Mouse (Mus musculus): ENCODE results near the gene Gm20388.

Gene Gm20388

DNA sequence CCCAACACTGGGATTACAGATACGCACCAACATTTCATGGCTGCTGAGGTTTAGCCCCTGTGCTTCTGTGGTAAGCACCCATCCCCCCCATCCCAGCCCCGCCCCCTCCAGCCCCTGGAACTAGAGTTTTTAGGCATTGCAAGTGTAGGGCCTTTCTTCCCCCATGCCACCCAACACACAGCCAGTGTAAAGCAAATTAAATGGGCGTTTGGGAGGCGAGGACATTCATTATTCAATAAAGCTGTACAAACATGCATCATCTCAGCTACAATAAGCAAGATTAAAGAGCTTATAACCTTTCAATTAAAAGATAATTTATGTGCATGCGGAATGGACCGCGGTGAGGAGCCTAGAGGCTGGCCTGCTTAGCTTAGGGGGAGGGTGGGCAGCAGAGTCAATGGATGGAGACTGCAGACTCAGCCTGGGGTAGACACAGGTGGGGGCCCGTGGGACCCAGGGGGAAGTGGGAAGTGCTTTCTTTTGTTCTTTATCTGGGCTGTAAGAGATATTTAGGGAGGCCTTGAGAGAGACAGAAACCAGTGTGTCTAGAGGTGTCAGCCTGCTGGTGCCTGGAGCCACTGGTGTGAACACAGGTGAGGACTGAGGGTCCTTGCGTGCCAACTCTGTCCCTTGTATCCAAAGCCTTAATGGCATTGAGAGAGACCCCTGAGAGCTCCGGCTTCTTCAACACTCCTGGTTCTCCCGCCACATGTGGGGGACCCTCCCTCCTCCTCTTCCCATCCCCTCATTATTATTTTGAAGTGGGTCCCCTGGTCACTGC is 2439.9 kb downstream of the Gm20388 start:
- DNase-seq (ENCODE audit: low spot score): no peak

DNA sequence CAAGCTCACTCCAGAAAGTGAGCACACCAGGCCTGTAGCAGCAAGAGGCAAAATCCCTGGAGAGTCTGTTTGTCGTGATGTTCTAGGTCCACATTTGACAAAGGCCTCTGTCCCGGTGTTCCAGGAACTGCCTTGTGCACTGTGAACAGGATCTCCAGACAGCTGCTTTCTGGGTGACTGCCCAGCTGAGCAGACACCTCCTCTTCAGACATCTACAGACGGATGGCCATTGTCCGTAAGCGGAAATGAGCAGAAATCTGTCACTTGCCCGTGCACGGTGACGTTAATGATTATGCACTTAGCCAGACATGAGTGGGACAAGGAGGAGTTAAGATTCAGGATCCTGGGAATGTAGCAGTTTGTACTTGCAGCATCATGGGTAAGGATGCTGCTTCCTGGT is 2443.5 kb downstream of the Gm20388 start:
- DNase-seq (ENCODE audit: low spot score): no peak

DNA sequence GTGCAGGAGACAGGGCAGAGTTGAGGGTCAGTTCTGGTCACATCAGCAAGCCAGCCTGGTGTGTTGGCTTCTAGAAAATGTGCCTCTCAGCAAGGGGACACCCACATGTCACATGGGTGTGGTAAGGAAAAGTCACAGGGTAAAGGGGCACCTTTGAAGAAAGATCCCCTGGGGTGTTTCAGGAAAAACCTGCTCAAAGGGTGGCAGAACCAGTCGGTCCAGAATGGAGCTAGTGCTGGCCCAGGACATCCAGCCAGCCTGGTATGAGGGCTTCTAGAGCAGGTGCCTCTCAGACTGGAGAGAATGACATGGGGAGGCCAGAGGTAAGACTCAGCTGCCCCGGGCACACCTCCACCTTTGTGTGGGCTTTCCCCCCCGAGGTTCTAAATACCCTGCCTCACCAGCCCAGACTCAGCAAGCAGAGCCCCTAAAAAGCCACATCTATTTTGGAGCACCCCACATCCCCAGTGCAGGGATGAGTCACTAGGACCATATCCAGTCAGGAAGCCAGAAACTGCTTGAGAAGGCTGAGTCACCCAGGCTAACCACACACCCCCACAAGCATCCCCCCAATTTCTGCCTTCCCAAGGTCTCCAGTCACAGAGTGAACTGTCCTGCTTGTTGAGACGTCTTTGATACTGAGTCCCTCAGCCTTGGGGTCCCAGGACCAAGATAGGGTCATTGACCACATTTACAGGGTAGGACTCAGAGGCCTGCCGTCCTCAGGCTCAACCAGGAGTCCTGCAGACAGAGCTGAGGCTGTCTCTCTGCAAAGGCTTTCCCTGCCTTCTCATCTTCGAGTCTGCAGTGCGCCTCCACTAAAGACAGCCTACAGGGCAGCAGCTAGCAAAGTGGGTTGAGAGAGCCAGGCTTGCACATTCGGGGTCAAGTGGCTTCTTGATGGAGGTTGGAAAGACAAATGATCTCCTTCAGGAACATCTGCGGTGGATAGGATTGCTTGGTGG is 2445.3 kb downstream of the Gm20388 start:
- DNase-seq (ENCODE audit: low spot score): no peak

DNA sequence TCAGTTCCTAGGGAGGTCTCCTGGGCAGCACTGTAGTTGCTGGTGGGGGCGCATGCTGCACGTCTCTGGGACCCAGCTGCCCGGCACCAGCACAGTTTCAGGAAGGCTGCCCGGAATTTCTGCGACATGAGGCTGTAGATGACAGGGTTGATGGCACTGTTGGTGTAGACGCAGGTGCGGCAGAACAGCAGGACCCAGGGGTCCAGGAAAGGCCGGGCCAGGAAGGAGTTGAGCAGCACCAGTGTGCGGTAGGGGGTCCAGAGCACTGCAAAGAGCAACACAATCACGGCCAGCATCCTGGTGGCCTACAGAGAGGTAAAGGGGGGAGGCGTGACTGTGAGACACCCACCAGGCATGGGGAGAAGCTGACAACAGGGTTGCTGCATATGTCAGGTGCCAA is 2446.6 kb downstream of the Gm20388 start:
- no peak for DNase-seq (ENCODE audit: low spot score)

DNA sequence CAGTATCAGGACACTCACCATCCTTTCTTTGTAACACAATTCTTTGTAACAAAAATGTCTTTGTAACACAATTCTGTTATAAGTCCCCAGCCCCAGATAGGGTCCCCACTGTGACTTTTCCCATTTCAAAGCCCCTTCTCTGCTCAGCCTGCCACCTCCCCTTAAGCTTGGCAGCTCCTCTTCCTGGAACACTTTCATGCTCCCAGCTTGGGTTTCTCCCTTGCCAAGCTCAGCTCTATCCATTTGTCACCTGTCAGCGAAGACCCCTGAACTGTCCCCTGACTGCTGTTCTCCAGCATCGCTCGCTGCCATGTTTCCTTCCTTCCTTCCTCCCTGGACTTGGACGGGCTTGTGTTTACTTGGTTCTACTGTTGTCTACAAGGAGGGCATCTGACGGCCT is 2447.0 kb downstream of the Gm20388 start:
- no peak for DNase-seq (ENCODE audit: low spot score)

DNA sequence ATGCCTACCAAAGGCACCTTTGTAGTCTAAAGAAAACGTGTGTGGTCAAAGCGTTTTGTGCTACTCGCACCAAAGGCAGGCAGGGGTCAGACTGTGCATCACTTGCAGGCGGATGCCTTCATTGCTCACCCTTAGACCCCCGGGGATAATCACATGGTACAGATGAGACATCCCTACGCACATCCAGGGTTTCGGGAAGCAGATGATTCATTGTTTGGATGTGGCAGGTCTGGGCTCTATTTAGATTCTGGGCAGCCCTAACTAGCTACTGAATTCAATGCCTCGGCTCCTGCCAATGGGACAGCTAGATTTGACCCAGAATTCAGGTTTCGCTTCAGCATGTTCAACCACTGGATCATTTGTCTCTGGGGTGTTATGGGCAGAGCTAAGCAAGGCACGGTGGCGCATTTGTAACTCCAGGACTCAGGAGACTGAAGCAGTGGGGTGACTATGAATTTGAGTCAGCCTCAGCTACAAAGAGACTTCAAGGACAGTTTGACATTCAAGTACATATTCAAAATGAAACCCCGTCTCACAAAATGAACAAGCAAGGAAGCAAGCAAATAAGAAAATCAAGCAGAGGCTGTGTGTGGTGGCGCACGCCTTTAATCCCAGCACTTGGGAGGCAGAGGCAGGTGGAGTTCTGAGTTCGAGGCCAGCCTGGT is 2448.6 kb downstream of the Gm20388 start:
- DNase-seq (ENCODE audit: low spot score): no peak

DNA sequence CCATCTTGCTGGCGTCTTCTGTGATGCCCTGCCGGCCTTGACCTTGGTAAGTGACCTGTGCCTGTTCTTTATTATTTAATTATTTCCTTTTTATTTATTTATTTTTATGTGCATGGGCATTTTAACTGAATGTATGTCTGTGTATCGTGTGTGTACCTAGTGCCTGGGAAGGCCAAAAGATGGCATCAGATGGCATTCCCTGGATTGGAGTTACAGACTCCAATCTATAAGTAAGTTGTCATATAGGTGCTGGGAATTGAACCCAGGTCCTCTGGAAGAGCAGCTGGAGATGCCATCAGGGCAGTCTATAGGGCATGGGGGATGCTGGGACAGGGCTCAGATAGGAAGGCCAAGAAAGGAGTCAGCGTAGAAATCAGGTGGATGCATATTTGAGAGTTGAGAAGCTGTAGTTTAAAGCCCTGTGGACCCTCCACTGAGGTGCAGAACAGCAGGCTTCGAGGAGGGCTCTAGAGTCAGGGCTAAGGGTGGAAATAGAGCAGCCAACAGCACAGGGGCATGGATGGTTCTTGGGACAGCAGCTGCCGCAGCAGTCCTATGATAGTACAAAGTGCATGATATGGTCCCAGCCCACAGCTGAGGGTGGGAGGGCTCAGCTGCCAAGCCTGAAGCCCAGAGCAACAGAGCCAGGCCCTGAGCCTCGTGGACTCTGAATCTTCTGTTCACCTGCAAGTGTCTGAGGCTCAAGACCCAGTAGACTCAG is 2450.2 kb downstream of the Gm20388 start, which contains the start of gene Trhr2:
TSS of gene Trhr2 (minus strand) at position 51 of the 721 bp plus-strand sequence.
- DNase-seq (ENCODE audit: low spot score): no peak

DNA sequence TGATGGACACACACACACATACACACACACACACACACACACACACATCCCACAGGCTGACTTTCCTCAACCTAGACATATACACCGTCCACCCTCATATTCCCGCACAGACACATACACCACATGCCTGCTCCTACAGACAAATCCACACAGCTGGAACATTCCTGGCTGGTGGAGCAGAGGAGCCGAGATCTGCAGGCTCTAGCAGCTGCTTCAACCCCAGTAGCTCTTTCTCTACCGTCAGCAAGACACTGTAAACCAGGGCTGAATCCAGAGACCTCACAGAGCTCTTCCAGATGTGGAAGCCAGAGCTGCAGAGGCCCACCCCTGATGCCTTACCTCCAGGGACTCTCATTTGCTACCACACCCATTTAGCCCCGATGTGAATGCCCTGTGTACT is 2451.6 kb downstream of the Gm20388 start:
- DNase-seq (ENCODE audit: low spot score): peak; percentile 43

DNA sequence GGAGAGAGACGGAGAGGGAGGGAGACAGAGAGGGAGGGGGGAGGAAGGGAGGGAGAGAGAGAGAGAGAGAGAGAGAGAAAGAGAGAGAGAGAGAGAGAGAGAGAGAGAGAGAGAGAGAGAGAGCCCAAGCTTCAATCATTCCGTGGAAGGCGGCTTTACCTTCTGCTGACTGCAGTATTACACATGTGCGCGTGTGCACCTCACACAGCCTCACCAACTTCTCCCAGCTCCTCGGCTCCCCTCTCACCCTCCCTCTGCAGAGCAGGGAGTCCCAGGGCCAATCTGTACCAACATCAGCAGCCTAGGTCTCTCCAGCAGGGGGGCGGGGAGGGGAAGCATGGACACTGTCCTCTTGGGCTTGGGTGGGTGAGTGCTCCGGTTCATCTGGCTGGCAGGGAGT is 2452.3 kb downstream of the Gm20388 start:
- DNase-seq (ENCODE audit: low spot score): no peak

DNA sequence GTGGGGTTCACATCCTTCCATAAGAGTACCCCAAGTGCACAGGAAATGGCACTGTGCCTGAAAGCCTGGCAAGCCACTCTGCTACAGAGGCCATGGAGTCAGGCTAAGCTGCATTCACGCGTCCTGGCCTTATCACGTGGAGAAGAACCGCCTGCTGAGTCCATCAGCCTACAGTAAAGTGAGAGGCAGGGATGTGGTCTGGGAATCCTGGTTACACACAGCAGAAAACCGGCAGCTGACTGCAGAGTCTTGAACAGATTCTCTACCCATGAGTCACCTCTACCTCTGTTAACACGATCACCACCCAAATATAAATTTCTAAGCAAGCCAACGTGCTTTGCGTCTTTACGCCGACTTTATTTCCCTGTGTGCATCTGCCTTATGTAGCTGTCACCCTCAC is 2457.9 kb downstream of the Gm20388 start:
- DNase-seq (ENCODE audit: low spot score): no peak

DNA sequence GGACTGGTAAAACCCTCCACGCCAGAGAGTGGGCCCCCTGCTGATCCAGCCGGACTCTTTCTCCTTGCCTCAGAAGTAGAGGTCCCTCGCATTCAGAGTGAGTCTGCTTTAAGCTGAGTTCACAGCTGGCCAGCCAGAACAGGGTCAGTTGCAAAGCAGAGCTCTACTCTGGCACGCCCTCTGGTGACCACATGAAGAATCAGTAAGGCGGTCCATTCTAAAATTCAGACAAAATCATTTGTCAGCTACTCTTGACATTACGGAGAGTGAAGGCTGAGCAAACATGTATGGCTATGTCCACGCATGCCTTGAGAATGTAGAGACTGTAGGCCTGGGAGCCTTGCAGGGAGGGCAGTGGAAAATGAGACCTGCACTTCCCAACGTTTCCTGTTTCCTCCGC is 2459.0 kb downstream of the Gm20388 start:
- peak; percentile 81 for DNase-seq (ENCODE audit: low spot score)

DNA sequence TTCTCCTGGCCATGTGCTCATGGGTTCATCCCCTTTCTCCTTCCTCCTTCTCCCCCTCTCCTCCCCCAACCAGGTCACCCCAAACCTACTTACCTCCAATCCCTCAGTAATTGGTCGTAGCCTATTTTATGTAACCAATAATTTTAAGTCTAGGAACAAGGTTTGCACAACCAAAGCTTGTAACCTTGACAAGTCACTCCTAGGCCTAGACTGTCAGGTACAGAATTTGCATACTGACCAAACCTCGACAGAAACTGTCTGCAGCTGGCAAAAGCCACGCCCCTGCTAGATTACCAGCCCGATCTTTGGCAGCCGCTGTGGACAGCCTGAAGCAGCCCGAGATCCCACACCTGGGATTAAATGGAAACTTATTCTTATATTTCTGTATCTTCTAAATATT is 2461.1 kb downstream of the Gm20388 start:
- no peak for DNase-seq (ENCODE audit: low spot score)

DNA sequence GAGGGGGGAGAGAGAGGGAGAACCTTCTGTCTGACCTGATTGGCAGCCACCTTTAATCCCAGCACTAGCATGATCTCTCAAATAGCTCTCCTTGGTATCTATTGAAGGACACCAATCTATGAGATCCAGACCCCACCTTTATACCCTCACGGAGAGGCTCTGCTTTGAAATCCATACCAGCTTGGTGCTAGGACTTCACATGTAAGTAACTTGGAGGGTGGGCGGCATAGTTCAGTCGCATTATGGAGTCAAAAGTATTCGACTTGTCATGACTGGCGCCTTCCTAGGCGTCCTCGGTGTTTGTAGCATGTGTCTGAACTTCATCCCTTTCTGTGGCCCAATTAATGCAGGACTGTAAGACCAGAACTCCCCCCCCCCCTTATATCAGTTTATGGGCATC is 2464.7 kb downstream of the Gm20388 start:
- peak; percentile 27 for DNase-seq (ENCODE audit: low spot score)

DNA sequence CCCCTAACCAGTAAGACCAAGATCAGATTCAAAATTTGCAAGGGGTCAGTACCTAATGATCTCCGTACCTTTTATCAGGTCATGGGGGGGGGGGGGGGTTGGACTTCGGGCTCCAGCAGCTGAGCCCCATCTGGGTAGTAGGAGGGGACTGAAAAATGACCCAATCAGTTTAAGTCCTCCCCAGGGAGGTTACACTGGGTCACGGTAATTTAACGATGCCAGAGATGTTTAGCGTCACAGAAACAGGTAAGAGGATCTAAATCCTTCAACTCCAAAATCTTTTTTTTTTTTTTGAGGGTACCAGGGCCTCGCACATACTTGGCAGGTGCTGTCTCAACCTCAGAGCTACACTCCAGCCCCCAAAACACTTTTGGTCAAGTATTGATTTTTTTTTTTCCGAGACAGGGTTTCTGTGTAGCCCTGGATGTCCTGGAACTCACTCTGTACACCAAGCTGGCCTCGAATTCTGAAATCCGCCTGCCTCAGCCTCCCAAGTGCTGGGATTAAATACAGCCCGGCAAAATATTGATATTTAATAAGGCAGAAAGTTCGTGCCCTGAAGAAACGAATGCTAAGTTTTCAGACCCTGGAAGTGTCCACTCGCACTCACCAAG is 2465.2 kb downstream of the Gm20388 start:
- peak; percentile 56 for DNase-seq (ENCODE audit: low spot score)

DNA sequence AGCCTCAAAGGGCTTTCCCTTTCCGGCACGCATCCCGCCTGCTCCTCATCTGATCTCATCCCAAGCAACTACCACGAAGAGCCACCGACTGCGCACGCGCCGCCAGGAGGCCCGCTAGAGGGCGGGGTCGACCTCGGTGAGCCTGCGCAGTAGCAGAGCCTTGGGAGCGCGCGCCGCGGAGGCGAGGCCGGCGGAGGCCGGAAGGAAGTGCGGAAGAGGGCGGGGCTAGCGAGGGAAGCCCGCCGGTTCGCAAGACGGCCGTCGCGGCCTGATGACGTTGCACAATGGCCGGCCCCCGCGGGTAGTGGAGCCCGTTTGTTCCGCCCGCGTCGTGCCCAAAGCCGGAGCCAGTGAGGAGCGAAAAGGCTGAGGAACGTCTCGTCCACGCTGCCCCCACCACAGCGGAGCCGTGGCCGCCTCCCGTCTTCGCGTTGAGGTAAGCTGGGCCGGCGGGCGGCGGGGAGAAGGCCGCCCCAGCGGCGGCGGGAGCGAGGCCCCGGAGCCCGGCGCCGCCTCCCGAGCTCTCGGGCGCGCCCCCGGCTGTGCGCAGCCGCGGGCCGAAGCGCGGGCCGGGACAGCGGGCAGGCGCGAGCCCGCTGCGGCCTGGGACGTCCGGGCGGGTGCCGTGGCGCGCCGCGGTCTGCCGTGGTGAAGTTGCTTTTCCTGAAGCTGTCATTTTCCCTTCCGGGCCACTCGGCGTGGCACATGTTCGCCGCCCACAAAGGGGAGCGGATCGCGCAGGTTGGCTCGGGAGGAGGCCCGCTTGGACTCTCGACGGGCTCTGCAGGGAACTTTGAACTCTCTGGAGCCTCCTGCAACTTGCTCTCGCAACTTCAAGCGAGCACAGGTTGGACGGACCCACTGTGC is 2466.0 kb downstream of the Gm20388 start, which contains the start of gene Zc3h18:
TSS of gene Zc3h18 (plus strand) at position 245 of the 867 bp plus-strand sequence.
- peak; percentile 100 for DNase-seq (ENCODE audit: low spot score)

DNA sequence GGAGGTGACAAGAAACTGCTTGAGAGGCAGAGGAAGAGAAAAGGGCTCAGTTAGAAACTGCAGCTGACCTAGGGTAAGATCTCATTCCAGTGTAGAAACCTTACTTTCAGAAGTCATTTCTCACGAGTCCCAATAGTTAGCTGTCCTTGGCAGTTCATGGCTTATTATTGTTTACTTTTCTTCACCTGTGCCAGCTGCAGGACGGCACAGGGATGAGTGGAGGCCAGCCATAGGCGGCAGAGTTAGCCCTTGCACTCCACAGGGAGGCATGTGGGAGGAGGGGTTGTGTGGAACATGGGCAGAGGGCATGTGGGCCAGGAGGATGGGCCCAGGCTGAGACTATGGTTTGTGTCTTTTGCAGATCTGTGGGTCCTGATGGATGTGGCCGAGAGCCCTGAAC is 2472.4 kb downstream of the Gm20388 start:
- no peak for DNase-seq (ENCODE audit: low spot score)

DNA sequence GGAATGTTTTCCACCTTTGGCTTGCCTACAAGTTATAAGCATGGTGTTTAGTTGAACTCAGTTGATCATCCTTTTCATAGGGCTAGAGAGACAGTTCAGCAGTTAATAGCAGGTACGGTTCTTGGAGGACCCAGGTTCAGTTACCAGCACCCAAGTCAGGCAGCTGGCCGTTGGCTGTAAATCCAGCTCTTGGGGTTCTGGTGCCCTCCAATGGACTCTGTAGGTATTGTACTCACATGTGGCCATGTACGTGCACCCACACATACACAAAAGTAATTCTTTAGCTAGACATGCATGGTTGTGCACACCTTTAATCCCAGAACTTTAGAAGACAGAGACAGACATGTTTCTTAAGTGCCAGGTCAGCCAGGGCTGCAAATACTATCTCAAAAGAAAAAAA is 2478.7 kb downstream of the Gm20388 start:
- DNase-seq (ENCODE audit: low spot score): no peak

DNA sequence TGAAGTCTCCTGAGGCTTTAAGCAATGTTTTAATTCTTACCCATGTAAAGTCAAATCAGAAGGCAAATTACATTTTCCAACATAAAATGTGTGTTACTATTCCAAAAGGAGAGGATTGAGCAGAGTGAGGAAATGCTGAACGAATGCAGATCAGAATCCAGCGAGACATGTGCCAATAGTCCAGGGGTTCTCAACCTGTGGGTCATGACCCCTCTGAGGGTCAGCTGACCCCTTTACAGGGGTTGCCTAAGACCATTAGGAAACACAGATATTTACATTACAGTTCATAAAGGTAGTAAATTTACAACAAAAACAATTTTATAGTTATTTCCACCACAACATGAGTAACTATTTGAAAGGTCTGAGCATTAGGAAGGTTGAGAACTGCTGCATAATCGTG is 2480.1 kb downstream of the Gm20388 start:
- no peak for DNase-seq (ENCODE audit: low spot score)

DNA sequence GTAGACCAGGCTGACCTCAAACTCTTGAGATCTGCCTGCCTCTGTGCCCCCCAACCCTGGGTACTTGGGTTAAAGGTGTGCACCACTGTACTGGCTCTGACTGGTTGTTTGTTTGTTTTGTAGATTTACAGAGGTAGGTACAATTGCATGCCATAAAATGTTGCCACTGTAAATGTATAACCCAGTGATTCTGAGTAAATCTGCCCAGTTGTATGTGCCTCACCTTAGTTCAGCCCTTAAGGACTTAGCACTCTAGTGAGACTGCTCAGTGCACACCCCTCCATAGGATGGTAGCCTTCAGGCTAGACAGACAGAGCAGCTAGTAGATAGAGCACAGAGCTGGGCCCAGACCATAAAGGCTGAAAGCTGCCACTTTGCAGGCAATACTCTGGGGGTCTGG is 2483.1 kb downstream of the Gm20388 start:
- DNase-seq (ENCODE audit: low spot score): no peak

DNA sequence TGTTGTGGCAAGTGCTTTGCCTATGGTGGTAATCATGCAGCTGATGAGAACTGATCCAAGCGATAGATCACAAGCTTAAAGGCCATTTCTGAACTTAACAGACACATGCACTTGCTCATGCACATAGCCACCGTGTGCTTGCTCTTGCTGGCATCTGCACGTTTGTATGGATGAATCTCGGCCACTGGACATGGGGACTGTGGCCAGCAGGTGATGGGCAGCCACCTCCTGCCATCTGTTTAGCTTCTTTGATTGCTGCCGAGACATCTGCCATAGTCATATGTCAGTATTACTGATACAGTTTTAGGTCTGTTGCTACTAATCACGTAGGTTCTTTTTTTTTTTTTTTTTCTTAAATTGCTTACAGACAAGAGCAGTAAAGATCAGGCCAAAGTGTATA is 2484.7 kb downstream of the Gm20388 start:
- no peak for DNase-seq (ENCODE audit: low spot score)

Measured in MN1 (cell line).